19 mouse cellular contexts compared by ENCODE assay signal in genomic region chr4:141917735-141918419, GRCm38 (mm10). TPM values are rescaled to one million over a fixed set of nuclear protein-coding genes. Genes with fewer than 3 reads are reported as not detected.
DNase-seq lines count a peak whose midpoint lies in the region; ATAC-seq and TF ChIP-seq lines count a peak whose summit lies in the region.
"Had no signal": no experiment of that assay in that cellular context is flagged by ENCODE, and none has a peak within 500 bp of the region (broad histone marks: within the 10 kb centered on the region; RNA-seq: fewer than 3 reads in every experiment).

No protein-coding gene starts in this region.

- TF ChIP-seq EP300 in lung, postnatal 0 days (IDR thresholded peaks at IDR 0.05): no peak

- H3K36me3 ChIP-seq in heart, embryonic 15.5 days: no peaks in the 10 kb centered on the region
- no peaks in the 10 kb centered on the region for H3K36me3 ChIP-seq in limb, embryonic 10.5 days
- H3K36me3 ChIP-seq in lung, postnatal 0 days (ENCODE audit: insufficient read depth, low read length): no peaks in the 10 kb centered on the region
- H3K36me3 ChIP-seq: embryonic facial prominence, embryonic 12.5 days; forebrain, embryonic 15.5 days; hindbrain, embryonic 13.5 days; intestine, embryonic 15.5 days; limb, embryonic 15.5 days; liver, embryonic 15.5 days had no signal

- 0 out of 2 replicates have a peak overlapping the region, but pooled peaks have one; percentile 21 for H3K27ac ChIP-seq in heart, embryonic 15.5 days
- 0 out of 2 replicates have a peak overlapping the region, but pooled peaks have one; percentile 12 for H3K27ac ChIP-seq in limb, embryonic 10.5 days
- H3K27ac ChIP-seq in lung, postnatal 0 days (ENCODE audit: low read length): no peak overlapping the region
- H3K27ac ChIP-seq: embryonic facial prominence, embryonic 12.5 days; forebrain, embryonic 15.5 days; hindbrain, embryonic 13.5 days; intestine, embryonic 15.5 days; limb, embryonic 15.5 days; liver, embryonic 15.5 days had no signal

- H3K4me1 ChIP-seq in heart, embryonic 15.5 days (replicated peaks): peaks cover 21% of the 10 kb centered on the region
- H3K4me1 ChIP-seq in limb, embryonic 10.5 days: peaks cover 23% of the 10 kb centered on the region
- H3K4me1 ChIP-seq in lung, postnatal 0 days (ENCODE audit: insufficient read depth, low read depth, low read length): no peaks in the 10 kb centered on the region
- H3K4me1 ChIP-seq: forebrain, embryonic 15.5 days; liver, embryonic 15.5 days had no signal

- no peaks in the 10 kb centered on the region for H3K9me3 ChIP-seq in heart, embryonic 15.5 days (replicated peaks)
- H3K9me3 ChIP-seq in limb, embryonic 10.5 days (replicated peaks): no peaks in the 10 kb centered on the region
- H3K9me3 ChIP-seq in lung, postnatal 0 days (ENCODE audit: low read length): no peaks in the 10 kb centered on the region
- H3K9me3 ChIP-seq: embryonic facial prominence, embryonic 12.5 days; forebrain, embryonic 15.5 days; hindbrain, embryonic 13.5 days; intestine, embryonic 15.5 days; limb, embryonic 15.5 days; liver, embryonic 15.5 days had no signal

- ATAC-seq in heart, embryonic 15.5 days (replicated peaks; ENCODE audit: insufficient number of reproducible peaks, insufficient read depth, low FRiP score, low read depth): no peak
- ATAC-seq in lung, postnatal 0 days: no peak
- ATAC-seq: forebrain, embryonic 15.5 days; intestine, embryonic 15.5 days had no signal

- no peaks in the 10 kb centered on the region for H3K27me3 ChIP-seq in heart, embryonic 15.5 days
- H3K27me3 ChIP-seq in limb, embryonic 10.5 days (ENCODE audit: low read depth, poor library complexity, severe bottlenecking): no peaks in the 10 kb centered on the region
- H3K27me3 ChIP-seq in lung, postnatal 0 days (replicated peaks; ENCODE audit: insufficient read depth, low read length): no peaks in the 10 kb centered on the region
- H3K27me3 ChIP-seq: embryonic facial prominence, embryonic 12.5 days; forebrain, embryonic 15.5 days; hindbrain, embryonic 13.5 days; intestine, embryonic 15.5 days; limb, embryonic 15.5 days; liver, embryonic 15.5 days had no signal

- no peak for DNase-seq in heart, adult 8-10 months (ENCODE audit: low spot score)
- DNase-seq in thymus, postnatal 0 days (ENCODE audit: low spot score): peak; percentile 14
- DNase-seq in thymus, postnatal 36 days: no peak
- no peak for DNase-seq in limb, embryonic 10.5 days (ENCODE audit: low spot score)
- peak; percentile 13 for DNase-seq in thymus, postnatal 4 days
- no peak for DNase-seq in lung, postnatal 0 days (ENCODE audit: low spot score)
- no peak for DNase-seq in layer of hippocampus, adult 8-10 months (ENCODE audit: low spot score in 2 of 2)
- DNase-seq: cerebellum, adult 8-10 months; layer of hippocampus, postnatal 36 days; midbrain, embryonic 14.5 days; right cerebral cortex, postnatal 25 days had no signal

- WGBS in heart, embryonic 15.5 days: 55% methylated on average over 7 of the region's 7 CpGs
- WGBS in limb, embryonic 10.5 days: 62% methylated on average over 7 of the region's 7 CpGs
- WGBS in lung, postnatal 0 days: 58% methylated on average over 7 of the region's 7 CpGs

- H3K4me2 ChIP-seq in heart, embryonic 15.5 days: no peak overlapping the region
- no peak overlapping the region for H3K4me2 ChIP-seq in lung, postnatal 0 days (replicated peaks; ENCODE audit: low read depth, low read length)
- H3K4me2 ChIP-seq: embryonic facial prominence, embryonic 12.5 days; forebrain, embryonic 15.5 days; hindbrain, embryonic 13.5 days; intestine, embryonic 15.5 days; limb, embryonic 15.5 days; liver, embryonic 15.5 days had no signal

- TF ChIP-seq CTCF in lung, postnatal 0 days (IDR thresholded peaks at IDR 0.05): no peak

- H3K4me3 ChIP-seq in heart, embryonic 15.5 days: no peak overlapping the region
- no peak overlapping the region for H3K4me3 ChIP-seq in limb, embryonic 10.5 days
- H3K4me3 ChIP-seq in lung, postnatal 0 days (ENCODE audit: low read depth, low read length): no peak overlapping the region
- H3K4me3 ChIP-seq: embryonic facial prominence, embryonic 12.5 days; erythroblast, embryonic 14.5 days; forebrain, embryonic 15.5 days; hindbrain, embryonic 13.5 days; intestine, embryonic 15.5 days; limb, embryonic 15.5 days; liver, embryonic 15.5 days had no signal

- no peak overlapping the region for H3K9ac ChIP-seq in heart, embryonic 15.5 days
- H3K9ac ChIP-seq in lung, postnatal 0 days (replicated peaks; ENCODE audit: low read depth): no peak overlapping the region
- H3K9ac ChIP-seq: embryonic facial prominence, embryonic 12.5 days; forebrain, embryonic 15.5 days; hindbrain, embryonic 13.5 days; intestine, embryonic 15.5 days; limb, embryonic 15.5 days; liver, embryonic 15.5 days had no signal

RNA-seq across cellular contexts. Expression of gene Efhd2, which starts 43.2 kb away (rescaled TPM):
- 62.0 and 79.3 TPM in 2 replicates for polyA plus RNA-seq in heart, embryonic 15.5 days (2015; fragmentation: Nextera tagmentation; extraction: Ambion mirVana)
- total RNA-seq in heart, adult 8-10 months (2022): 10 to 100 TPM; 18.1 to 21.4 (median 19.6) TPM
- polyA plus RNA-seq in thymus, postnatal 0 days (2015; fragmentation: Nextera tagmentation; extraction: Ambion mirVana): 88.4 and 90.4 TPM in 2 replicates
- 33.7 and 35.1 TPM in 2 replicates for polyA plus RNA-seq in limb, embryonic 10.5 days (2016; fragmentation: Nextera tagmentation; extraction: Ambion mirVana)
- 81.6 and 88.4 TPM in 2 replicates for polyA plus RNA-seq in lung, postnatal 0 days (2015; fragmentation: Nextera tagmentation; extraction: Ambion mirVana)
- total RNA-seq in layer of hippocampus, adult 8-10 months (2022): 100 to 1,000 TPM; 160 to 177 (median 162) TPM

Comparison
In these comparisons a context has a peak if more than half of its experiments do, and no peak if none do; other contexts are left out.
1. DNase-seq: peak in thymus, postnatal 0 days (single experiment) and thymus, postnatal 4 days (single experiment); none in heart, adult 8-10 months (single experiment), thymus, postnatal 36 days (0 of 2), limb, embryonic 10.5 days (single experiment), lung, postnatal 0 days (single experiment) and layer of hippocampus, adult 8-10 months (0 of 2).